Mouse (Mus musculus) kidney, postnatal 4 days (tissue): ENCODE measurements at regions not wholly inside any gene's neighbourhood (a gene's known extent, or its start where the extent isn't known, plus 50 kb on each side); places are given as distances from the start of the nearest gene placed in this dataset.
"Not testable (repeated sequence)": the region's sequence is repeated elsewhere in the genome, so short reads cannot be mapped to it uniquely, and the experiment has no call there.

Experiments used
- DNase-seq, 2 experiments: peaks; one replicate each; pipeline ENCODE4 v3.0.0; 2021; ENCODE audit warnings: mixed read lengths in 2 of 2

- not testable (repeated sequence) for DNase-seq
Observed at GRCm38 (mm10) chr14:102150410-102150809, 420.7 kb downstream of the Lmo7 start.

- no peak for DNase-seq
Observed at GRCm38 (mm10) chr14:102142720-102143119, 413.0 kb downstream of the Lmo7 start.

GRCm38 (mm10) chr14:102138936-102139335 is 409.2 kb downstream of the Lmo7 start:
- no peak for DNase-seq

- peak; percentile 11 to 17 for DNase-seq
Observed at GRCm38 (mm10) chr14:102118166-102118565, 388.4 kb downstream of the Lmo7 start.

- no peak for DNase-seq
Observed at GRCm38 (mm10) chr14:102106165-102106564, 376.4 kb downstream of the Lmo7 start.

GRCm38 (mm10) chr14:102094105-102094504 is 364.3 kb downstream of the Lmo7 start:
- DNase-seq, result no peak

GRCm38 (mm10) chr14:102092557-102092956 is 362.8 kb downstream of the Lmo7 start:
- DNase-seq, result no peak

GRCm38 (mm10) chr14:102048932-102049331 is 319.2 kb downstream of the Lmo7 start:
- no peak for DNase-seq

GRCm38 (mm10) chr14:102048485-102048884 is 318.7 kb downstream of the Lmo7 start:
- no peak for DNase-seq

GRCm38 (mm10) chr14:102038145-102038544 is 308.4 kb downstream of the Lmo7 start:
- no peak for DNase-seq

- DNase-seq, result no peak
Observed at GRCm38 (mm10) chr14:102037487-102037886, 307.7 kb downstream of the Lmo7 start.

- DNase-seq, result peak; percentile 57 to 68
Observed at GRCm38 (mm10) chr14:102031047-102031903, 301.5 kb downstream of the Lmo7 start.

GRCm38 (mm10) chr14:102024646-102025045 is 294.9 kb downstream of the Lmo7 start:
- DNase-seq, result no peak

GRCm38 (mm10) chr14:102020161-102020605 is 290.4 kb downstream of the Lmo7 start:
- DNase-seq, result peak; percentile 18 to 42

GRCm38 (mm10) chr14:102019320-102019719 is 289.6 kb downstream of the Lmo7 start:
- no peak for DNase-seq

GRCm38 (mm10) chr14:102016572-102016971 is 286.8 kb downstream of the Lmo7 start:
- DNase-seq, result no peak

GRCm38 (mm10) chr14:102014976-102015603 is 285.3 kb downstream of the Lmo7 start:
- no peak for DNase-seq

- no peak for DNase-seq
Observed at GRCm38 (mm10) chr14:102013238-102013637, 283.5 kb downstream of the Lmo7 start.

GRCm38 (mm10) chr14:101997535-101997934 is 267.8 kb downstream of the Lmo7 start:
- DNase-seq, result no peak

- DNase-seq, result peak; percentile 14 to 22
Observed at GRCm38 (mm10) chr14:101984401-101984800, 254.6 kb downstream of the Lmo7 start.
